Mouse (Mus musculus) urinary bladder, adult 2 months (tissue): ENCODE results near the gene Morn1. TPM values are rescaled to one million over a fixed set of nuclear protein-coding genes. Genes with fewer than 3 reads are reported as not detected.

Experiments
- DNase-seq: peaks from one replicate; pipeline ENCODE4 v3.0.0; 2022; ENCODE audit warnings: low spot score
- polyA plus RNA-seq: library from polyadenylated mRNA; depleted of rRNA; stranded (reverse); fragments of >200 nt; gene quantifications from 2 replicates; pipeline ENCODE4 v1.2.3, GENCODE M21; 2012; rRNA removed

Gene Morn1
- polyA plus RNA-seq, 1 experiment = 7.0 TPM

GRCm38 (mm10) chr4:155189711-155190139, 103.3 kb downstream of the Morn1 start:
- no peak for DNase-seq

- DNase-seq = no peak
These were observed 103.9 kb downstream of the Morn1 start for GRCm38 (mm10) chr4:155190275-155190674.

Other genes with a start within 250 kb of the Morn1 start
- gene Ttc34, start 249.1 kb upstream of the Morn1 start, polyA plus RNA-seq = 0.06 and 0.09 TPM in 2 replicates
- gene Mmel1, start 217.0 kb upstream of the Morn1 start, polyA plus RNA-seq = 0.06 and 0.07 TPM in 2 replicates
- gene Fam213b, start 187.4 kb upstream of the Morn1 start, polyA plus RNA-seq = 33.1 and 35.2 TPM in 2 replicates
- gene Tnfrsf14, start 158.0 kb upstream of the Morn1 start, polyA plus RNA-seq = 18.8 and 21.4 TPM in 2 replicates
- gene Hes5, start 125.7 kb upstream of the Morn1 start, polyA plus RNA-seq = 0.06 and 0.07 TPM in 2 replicates
- 39.8 and 45.9 TPM in 2 replicates for gene Pank4, start 122.5 kb upstream of the Morn1 start, polyA plus RNA-seq
- gene Plch2, start 29.8 kb upstream of the Morn1 start, polyA plus RNA-seq = 83.1 and 93.6 TPM in 2 replicates
- gene Pex10, start 19.6 kb upstream of the Morn1 start, polyA plus RNA-seq = 11.8 and 13.4 TPM in 2 replicates
- 130 and 159 TPM in 2 replicates for gene Rer1, start 195 bp upstream of the Morn1 start, polyA plus RNA-seq
- gene Ski, start 136.0 kb downstream of the Morn1 start, polyA plus RNA-seq = 43.6 and 67.2 TPM in 2 replicates
- 47.5 and 51.8 TPM in 2 replicates for gene Faap20, start 163.2 kb downstream of the Morn1 start, polyA plus RNA-seq